Mouse (Mus musculus) G1E (cell line): Measurements from ENCODE around the gene Ppp1r13l.

Experiments
- CTCF ChIP-seq: IDR thresholded peaks from 2 replicates; pipeline ENCODE4 v1.5.1; 2012; ENCODE audit warnings: low read depth, low read length, inconsistent platforms, mixed read lengths
- GATA1 ChIP-seq: IDR thresholded peaks from 2 replicates; pipeline ENCODE4 v1.6.1; 2012; ENCODE audit warnings: borderline replicate concordance, low read length, inconsistent platforms, mixed read lengths

DNA sequence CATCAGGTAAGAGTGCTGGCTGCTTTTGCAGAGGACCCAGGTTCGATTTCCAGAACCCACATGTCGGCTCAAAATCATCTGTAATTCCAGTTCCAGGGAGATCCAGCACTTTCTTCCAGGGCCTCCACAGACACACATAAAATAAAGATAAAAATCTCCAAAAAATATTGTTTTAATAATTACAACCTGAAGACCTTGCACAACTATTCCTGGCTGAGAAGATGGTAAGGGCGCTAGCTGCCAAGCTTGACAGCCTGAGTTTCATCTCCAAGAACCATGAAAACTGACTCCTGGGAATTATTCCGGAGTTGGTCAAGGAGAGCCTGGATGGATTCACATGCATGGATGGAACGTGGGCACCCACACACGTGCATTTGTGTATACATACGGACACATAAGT lies 44.9 kb downstream of the Ppp1r13l start, which contains the start of gene Ckm:
- TF ChIP-seq GATA1 (no peak), CTCF (no peak)
